Mouse (Mus musculus): ENCODE data around the gene Hrasls.

The Hrasls gene

GRCm38 (mm10) chr16:29209605-29210411, at the start of gene Hrasls:
Hrasls (plus strand) TSS chr16:29209695.
- DNase-seq = peak; percentile 75 to 78

- no peak for DNase-seq
Measured at GRCm38 (mm10) chr16:29162271-29162670, 47.2 kb upstream of the Hrasls start.

DNA sequence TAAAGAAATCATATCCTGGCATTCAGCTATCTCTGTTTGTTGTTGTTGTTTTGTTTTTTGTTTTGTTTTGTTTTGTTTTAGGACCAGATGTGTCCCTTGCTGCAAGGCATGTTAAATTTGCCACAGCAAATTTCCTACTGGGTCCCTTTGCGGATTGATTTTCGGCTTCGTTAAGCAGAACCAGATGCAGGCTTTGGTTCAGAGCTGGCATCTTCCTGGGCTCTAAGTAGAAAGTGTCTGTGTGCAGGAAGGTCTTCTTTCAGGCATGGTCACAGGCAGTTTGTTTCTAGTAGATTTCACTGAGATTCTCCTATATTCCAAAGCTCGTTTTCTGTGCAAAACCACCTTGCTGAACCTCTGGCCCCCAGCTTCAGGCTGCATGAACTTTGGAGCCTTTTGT, 42.4 kb upstream of the Hrasls start:
- peak in 1 of 2 experiments; percentile 11 for DNase-seq

DNA sequence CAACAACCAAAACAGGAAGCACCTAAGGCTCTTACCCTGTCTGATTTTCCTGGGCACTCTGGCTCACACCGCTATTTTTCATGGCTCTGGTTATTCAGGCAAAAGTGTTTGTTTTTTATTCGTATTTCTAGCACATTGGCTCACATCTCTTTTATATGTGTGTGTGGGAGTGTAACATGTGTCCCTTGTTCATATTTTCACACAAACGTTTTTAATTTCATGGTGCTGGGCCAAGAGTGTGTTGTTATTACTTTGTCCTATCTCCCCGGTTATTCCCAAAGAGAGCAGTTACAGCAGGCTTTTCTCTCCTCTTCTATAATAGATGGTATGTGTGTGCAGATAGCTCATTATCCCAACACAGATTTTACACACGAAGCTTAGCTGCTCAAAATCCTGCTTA, 37.8 kb upstream of the Hrasls start:
- DNase-seq = no peak

DNA sequence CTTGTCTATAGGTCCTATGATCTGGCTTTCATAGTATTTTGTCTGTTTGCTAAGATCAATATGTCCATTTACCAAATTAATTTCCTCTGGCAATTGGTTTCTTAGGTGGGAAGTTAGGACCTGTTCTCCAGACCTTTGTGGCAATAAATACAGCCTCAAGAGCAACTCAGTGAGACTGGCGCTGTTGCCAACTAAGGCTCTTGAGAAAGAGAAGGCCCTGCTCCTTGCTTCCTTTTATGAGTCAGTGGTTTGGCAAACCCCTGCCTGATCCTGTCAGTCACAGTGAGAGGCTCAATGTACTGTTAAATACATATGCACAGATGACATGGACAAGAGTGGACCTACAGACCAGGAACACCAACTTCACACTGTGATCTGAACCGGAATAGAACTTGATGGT, 36.3 kb upstream of the Hrasls start:
- no peak for DNase-seq

GRCm38 (mm10) chr16:29174831-29175350, 34.6 kb upstream of the Hrasls start:
- DNase-seq = no peak

- DNase-seq = peak; percentile 82 to 85
Measured at GRCm38 (mm10) chr16:29192911-29193310, 16.6 kb upstream of the Hrasls start.

GRCm38 (mm10) chr16:29193981-29194380, 15.5 kb upstream of the Hrasls start:
- DNase-seq = peak; percentile 71 to 83

DNA sequence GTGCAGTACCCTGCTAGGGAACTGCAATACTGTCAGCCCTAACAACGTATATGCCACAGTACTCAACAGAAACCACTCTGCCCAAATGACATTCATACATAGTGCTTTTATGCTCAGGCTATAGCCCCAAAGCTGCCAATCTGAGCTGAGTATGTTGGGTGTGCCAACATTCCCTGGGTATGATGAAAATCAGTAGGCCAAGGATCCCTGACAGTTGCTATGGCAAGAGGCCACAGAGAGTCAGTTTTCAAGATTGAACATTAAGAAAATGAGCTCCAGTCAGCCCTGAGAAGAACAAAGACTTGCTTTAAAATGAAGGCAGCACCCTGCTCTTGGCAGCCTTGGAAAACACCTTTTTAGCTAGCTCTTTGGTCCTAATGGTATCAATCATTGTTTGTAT, 14.3 kb upstream of the Hrasls start:
- peak in 1 of 2 experiments; percentile 43 for DNase-seq

DNA sequence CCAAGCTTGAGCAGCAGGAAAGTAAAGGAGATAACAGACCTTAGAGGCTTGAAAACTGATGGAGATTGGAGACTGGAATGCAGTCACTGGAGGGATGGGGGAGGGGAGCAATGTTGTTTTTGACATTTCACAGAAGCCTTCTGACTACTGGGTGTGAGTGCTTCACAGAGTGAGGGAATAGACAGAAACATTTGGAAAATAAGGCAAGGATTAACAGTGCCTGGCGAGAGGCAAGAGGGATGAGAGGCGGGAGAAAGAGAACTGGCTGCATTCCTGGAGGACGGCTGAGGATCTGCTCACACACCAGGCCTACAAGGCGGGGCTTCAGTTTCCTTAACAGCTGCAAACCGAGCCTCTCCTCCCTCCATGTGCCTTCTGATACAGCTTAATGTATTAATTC, 11.0 kb upstream of the Hrasls start:
- DNase-seq = peak in 1 of 2 experiments; percentile 56

- DNase-seq = no peak
Measured at GRCm38 (mm10) chr16:29201146-29201545, 8.3 kb upstream of the Hrasls start.

GRCm38 (mm10) chr16:29204875-29205274, 4.6 kb upstream of the Hrasls start:
- DNase-seq = peak in 1 of 2 experiments; percentile 57

- DNase-seq = no peak
Measured at GRCm38 (mm10) chr16:29205581-29205980, 3.9 kb upstream of the Hrasls start.

DNA sequence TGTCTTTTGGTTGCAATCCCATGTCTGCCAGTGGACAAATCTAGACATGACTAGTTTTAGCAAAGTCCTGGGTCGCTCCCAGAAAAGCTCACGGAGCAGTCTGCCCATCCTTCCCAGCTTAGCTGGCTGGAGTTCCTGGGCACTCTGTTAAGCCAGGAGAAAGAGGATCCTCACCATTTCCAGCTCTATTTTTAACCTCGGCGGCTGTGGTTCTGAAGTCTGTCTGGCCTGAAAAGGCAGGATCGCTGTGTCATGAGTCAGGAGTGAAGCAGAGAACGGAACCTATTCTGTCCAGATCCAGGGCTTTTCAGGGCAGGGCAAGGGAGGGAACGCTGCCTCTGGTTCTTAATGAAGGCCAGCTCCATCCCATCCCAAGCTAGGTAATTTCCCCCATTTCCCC, 654 bp upstream of the Hrasls start:
- peak in 1 of 2 experiments; percentile 53 for DNase-seq

DNA sequence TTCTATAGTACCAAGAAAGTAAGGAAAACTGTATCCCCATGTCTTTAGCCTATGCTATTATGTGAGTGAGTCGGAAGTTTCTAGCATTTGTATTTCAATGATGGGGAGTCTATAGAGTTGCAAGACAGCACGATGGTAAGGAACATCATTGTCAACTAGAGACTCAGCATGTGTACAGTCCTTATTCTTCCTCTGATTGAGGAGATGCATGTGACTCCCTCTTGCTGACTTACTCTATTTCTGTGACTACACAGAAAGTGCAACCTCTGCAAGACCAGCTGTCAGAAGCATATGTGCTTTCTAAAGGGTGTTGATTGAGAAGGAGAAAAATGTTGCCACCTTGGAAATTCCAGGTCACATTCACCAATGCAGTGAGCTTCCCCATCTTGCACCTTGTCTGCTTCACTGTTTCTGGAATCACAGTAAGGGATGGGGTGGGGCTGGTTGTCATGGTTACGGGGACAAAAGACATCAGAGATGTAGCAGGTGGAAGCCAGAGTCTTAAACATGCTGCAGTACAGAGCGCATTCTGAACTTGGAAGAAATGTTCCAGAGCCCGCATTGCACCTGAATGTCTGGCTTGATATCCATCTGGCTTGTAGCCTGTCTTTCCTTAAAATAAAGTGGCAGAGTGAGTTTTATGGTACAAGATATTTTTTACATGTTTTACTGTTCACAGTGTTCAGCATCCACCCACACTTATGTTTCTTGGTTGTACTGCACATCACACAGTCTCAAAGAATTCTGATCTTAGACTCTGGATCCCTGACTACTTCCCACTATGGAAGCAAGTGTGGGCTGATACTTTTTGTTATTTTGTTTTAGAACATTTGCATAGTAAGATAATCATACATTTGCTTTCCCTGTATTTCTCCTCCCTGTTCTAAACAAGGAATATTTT, 7.2 kb downstream of the Hrasls start:
- peak; percentile 65 to 71 for DNase-seq

DNA sequence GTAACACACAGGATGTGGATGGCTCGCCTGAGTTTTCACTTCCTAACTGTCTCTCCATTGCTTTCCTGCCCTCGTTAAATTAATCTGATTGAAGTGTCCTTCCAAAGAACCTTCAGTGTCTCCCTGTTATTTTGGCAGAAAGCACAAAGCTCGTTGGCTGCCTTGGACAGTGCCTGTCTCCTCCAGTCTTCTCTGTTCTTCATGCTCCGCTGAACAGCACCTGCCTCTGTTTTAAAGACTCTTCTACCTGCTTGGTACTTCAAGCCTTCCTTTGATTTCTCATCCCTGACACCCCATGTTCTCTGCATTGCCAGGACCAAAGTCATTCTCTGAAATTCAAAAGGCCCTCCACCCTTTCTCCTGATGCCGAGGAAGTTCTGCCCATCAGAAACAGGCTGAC, 26.5 kb downstream of the Hrasls start:
- peak; percentile 69 to 75 for DNase-seq

DNA sequence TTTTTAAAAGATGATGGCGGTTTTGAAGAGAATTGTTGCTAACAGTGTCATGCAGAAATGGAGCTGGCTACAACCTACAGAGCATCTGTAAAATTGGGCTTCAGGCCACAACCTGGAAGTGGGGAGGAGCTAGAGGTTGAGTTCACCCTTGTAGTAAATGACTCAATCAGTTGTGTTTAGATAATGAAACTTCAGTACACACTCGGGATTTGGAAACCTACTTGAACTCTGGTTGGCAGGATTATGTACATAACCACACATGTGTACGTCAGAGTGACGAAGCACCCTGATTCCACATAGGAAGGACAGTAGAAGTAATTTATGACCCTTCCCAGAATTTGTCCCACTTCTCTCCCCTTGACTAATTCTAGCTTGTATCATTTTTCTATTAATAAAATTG, 44.8 kb downstream of the Hrasls start:
- DNase-seq = no peak

All from cerebellum, postnatal 10 days (tissue).